Comparison of ENCODE assay signal across 15 mouse cellular contexts in the genomic region with DNA sequence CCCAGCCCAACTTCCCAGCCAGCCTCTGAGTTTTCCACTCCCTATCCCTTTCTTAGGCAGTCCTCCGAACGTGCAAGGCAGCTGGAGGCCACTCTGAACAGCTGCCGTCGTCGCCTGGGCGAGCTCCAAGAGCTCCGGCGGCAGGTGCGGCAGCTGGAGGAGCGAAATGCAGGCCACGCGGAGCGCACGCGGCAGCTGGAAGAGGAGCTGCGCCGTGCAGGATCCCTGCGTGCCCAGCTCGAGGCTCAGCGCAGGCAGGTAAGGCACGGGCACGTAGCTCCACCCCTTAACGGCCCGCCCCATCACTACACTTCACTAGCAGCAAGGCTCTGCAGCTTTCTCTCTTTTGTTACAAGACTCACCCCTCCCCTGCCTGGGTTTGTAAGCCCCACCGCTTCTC. TPM values are rescaled to one million over a fixed set of nuclear protein-coding genes. Genes with fewer than 3 reads are reported as not detected.
DNase-seq lines count a peak whose midpoint lies in the region; ATAC-seq and TF ChIP-seq lines count a peak whose summit lies in the region.
"Had no signal": no experiment of that assay in that cellular context is flagged by ENCODE, and none has a peak within 500 bp of the region (broad histone marks: within the 10 kb centered on the region; RNA-seq: fewer than 3 reads in every experiment).

No protein-coding gene starts in this region.

- peak; percentile 16; the same call in 1 of the 2 replicates for ATAC-seq in embryonic facial prominence, embryonic 14.5 days (ENCODE audit: low read depth)
- no peak for ATAC-seq in limb, embryonic 15.5 days (ENCODE audit: insufficient number of reproducible peaks, low FRiP score, low TSS enrichment, low read depth)
- no peak for ATAC-seq in cerebellum, adult (ENCODE audit: insufficient number of reproducible peaks, low FRiP score, low TSS enrichment)

- no peak overlapping the region for H3K27ac ChIP-seq in heart, embryonic 10.5 days
- peak overlapping the region; percentile 37 for H3K27ac ChIP-seq in ES-Bruce4 (ENCODE audit: insufficient read depth, low read length)
- no peak overlapping the region for H3K27ac ChIP-seq in embryonic facial prominence, embryonic 14.5 days (replicated peaks; ENCODE audit: low read depth, low read length)
- no peak overlapping the region for H3K27ac ChIP-seq in limb, embryonic 15.5 days

- H3K9ac ChIP-seq in ES-Bruce4 (ENCODE audit: low read depth, poor library complexity, severe bottlenecking), result peak overlapping the region; percentile 23
- H3K9ac ChIP-seq in embryonic facial prominence, embryonic 14.5 days (ENCODE audit: low read depth, low read length), result no peak overlapping the region
- no peak overlapping the region for H3K9ac ChIP-seq in limb, embryonic 15.5 days

- no peaks in the 10 kb centered on the region for H3K36me3 ChIP-seq in heart, embryonic 10.5 days
- H3K36me3 ChIP-seq in ES-Bruce4 (ENCODE audit: control insufficient read depth, insufficient read depth, low read length, poor library complexity, severe bottlenecking), result peaks cover 22% of the 10 kb centered on the region
- H3K36me3 ChIP-seq in embryonic facial prominence, embryonic 14.5 days (ENCODE audit: control insufficient read depth, insufficient read depth, low read length), result peaks cover 15% of the 10 kb centered on the region; the same call in 1 of the 2 replicates
- H3K36me3 ChIP-seq in limb, embryonic 15.5 days, result peaks cover 4% of the 10 kb centered on the region; the same call in 1 of the 2 replicates

- H3K9me3 ChIP-seq in heart, embryonic 10.5 days, result no peaks in the 10 kb centered on the region
- no peaks in the 10 kb centered on the region for H3K9me3 ChIP-seq in ES-Bruce4 (replicated peaks; ENCODE audit: control insufficient read depth, insufficient read depth, low read length, poor library complexity, severe bottlenecking)
- no peaks in the 10 kb centered on the region for H3K9me3 ChIP-seq in embryonic facial prominence, embryonic 14.5 days (ENCODE audit: control insufficient read depth, low read length)
- H3K9me3 ChIP-seq in limb, embryonic 15.5 days, result no peaks in the 10 kb centered on the region
- H3K9me3 ChIP-seq: G1E had no signal

- intact Hi-C loops in heart, postnatal 14 days (cut with DNase I), result no loop called here

- DNase-seq in heart, embryonic 10.5 days (ENCODE audit: low spot score), result no peak
- no peak for DNase-seq in heart, postnatal 14 days
- DNase-seq in embryonic facial prominence, embryonic 14.5 days (ENCODE audit: low spot score), result peak; percentile 72
- DNase-seq in spleen, postnatal 10 days (ENCODE audit: low spot score in 2 of 2), result no peak
- no peak for DNase-seq in natural killer cell, adult 2 months (ENCODE audit: low spot score in 2 of 2)
- DNase-seq: adrenal gland, postnatal 25 days; liver; right cerebral cortex, postnatal 25 days; thymus, postnatal 36 days had no signal

- peaks cover 43% of the 10 kb centered on the region for H3K27me3 ChIP-seq in heart, embryonic 10.5 days (ENCODE audit: insufficient read depth, poor library complexity, severe bottlenecking)
- H3K27me3 ChIP-seq in ES-Bruce4 (ENCODE audit: control insufficient read depth, insufficient read depth, low read length, poor library complexity, severe bottlenecking), result no peaks in the 10 kb centered on the region
- no peaks in the 10 kb centered on the region; the same call in 1 of the 2 replicates for H3K27me3 ChIP-seq in embryonic facial prominence, embryonic 14.5 days (replicated peaks; ENCODE audit: control insufficient read depth, insufficient read depth, low read length)
- H3K27me3 ChIP-seq in limb, embryonic 15.5 days, result peaks cover 20% of the 10 kb centered on the region

- H3K4me3 ChIP-seq in heart, embryonic 10.5 days, result peak overlapping the region; percentile 36
- H3K4me3 ChIP-seq in ES-Bruce4 (ENCODE audit: low read depth, low read length), result peak overlapping the region; percentile 36
- H3K4me3 ChIP-seq in embryonic facial prominence, embryonic 14.5 days (ENCODE audit: low read depth, low read length), result no peak overlapping the region
- no peak overlapping the region for H3K4me3 ChIP-seq in limb, embryonic 15.5 days

- H3K4me2 ChIP-seq in embryonic facial prominence, embryonic 14.5 days (ENCODE audit: low read depth, low read length), result no peak overlapping the region
- H3K4me2 ChIP-seq in limb, embryonic 15.5 days, result 0 out of 2 replicates have a peak overlapping the region, but pooled peaks have one; percentile 0

- TF ChIP-seq EP300 in ES-Bruce4 (IDR thresholded peaks at IDR 0.05; ENCODE audit: insufficient read depth, low read depth, low read length), result peak; percentile 54; the same call in 1 of the 2 replicates

- H3K4me1 ChIP-seq in heart, embryonic 10.5 days, result peaks cover 23% of the 10 kb centered on the region
- peaks cover 3% of the 10 kb centered on the region for H3K4me1 ChIP-seq in ES-Bruce4 (ENCODE audit: control insufficient read depth, insufficient read depth, low read length)
- peaks cover 10% of the 10 kb centered on the region; the same call in 1 of the 2 replicates for H3K4me1 ChIP-seq in embryonic facial prominence, embryonic 14.5 days (ENCODE audit: control insufficient read depth, insufficient read depth, low read length)
- H3K4me1 ChIP-seq in limb, embryonic 15.5 days, result peaks cover 22% of the 10 kb centered on the region

- no peak for TF ChIP-seq CTCF in ES-Bruce4 (IDR thresholded peaks at IDR 0.05; ENCODE audit: low read depth, low read length)

- TF ChIP-seq POLR2A in ES-Bruce4 (IDR thresholded peaks at IDR 0.05; ENCODE audit: insufficient read depth, low read length), result no peak

- 30% methylated on average over 25 of the region's 25 CpGs for WGBS in heart, embryonic 10.5 days
- 24% methylated on average over 23 of the region's 25 CpGs for WGBS in embryonic facial prominence, embryonic 14.5 days
- WGBS in limb, embryonic 15.5 days, result 32% methylated on average over 25 of the region's 25 CpGs

RNA-seq across cellular contexts. Expression of a gene that starts 5.3 kb away (rescaled TPM):
- 8.4 and 14.7 TPM in 2 replicates for polyA plus RNA-seq in heart, embryonic 10.5 days (2016; fragmentation: Nextera tagmentation; extraction: Ambion mirVana)
- total RNA-seq in heart, postnatal 14 days (2021), result 1 to 10 TPM; 1.6 to 2.0 TPM
- 41.5 and 41.8 TPM in 2 replicates for polyA plus RNA-seq in ES-Bruce4 (2011; ENCODE audit: insufficient read depth, insufficient read length, low read depth, missing spikeins)
- polyA plus RNA-seq in embryonic facial prominence, embryonic 14.5 days (2014; fragmentation: Nextera tagmentation; extraction: Ambion mirVana), result 13.1 and 15.3 TPM in 2 replicates
- 26.9 and 28.8 TPM in 2 replicates for polyA plus RNA-seq in limb, embryonic 15.5 days (2015; fragmentation: Nextera tagmentation; extraction: Ambion mirVana)

RNA-seq across cellular contexts. Expression of a gene that starts 17.2 kb away (rescaled TPM):
- polyA plus RNA-seq in heart, embryonic 10.5 days (2016; fragmentation: Nextera tagmentation; extraction: Ambion mirVana), result 9.5 and 11.4 TPM in 2 replicates
- total RNA-seq in heart, postnatal 14 days (2021), result 10 to 100 TPM; 11.2 to 13.9 TPM
- 19.0 and 20.4 TPM in 2 replicates for polyA plus RNA-seq in ES-Bruce4 (2011; ENCODE audit: insufficient read depth, insufficient read length, low read depth, missing spikeins)
- 16.8 and 18.4 TPM in 2 replicates for polyA plus RNA-seq in embryonic facial prominence, embryonic 14.5 days (2014; fragmentation: Nextera tagmentation; extraction: Ambion mirVana)
- polyA plus RNA-seq in limb, embryonic 15.5 days (2015; fragmentation: Nextera tagmentation; extraction: Ambion mirVana), result 30.4 and 42.5 TPM in 2 replicates

RNA-seq across cellular contexts. Expression of a gene that starts 18.7 kb away (rescaled TPM):
- not detected in 2 replicates for polyA plus RNA-seq in heart, embryonic 10.5 days (2016; fragmentation: Nextera tagmentation; extraction: Ambion mirVana)
- not detected for total RNA-seq in heart, postnatal 14 days (2021)
- 0.70 and 1.2 TPM in 2 replicates for polyA plus RNA-seq in ES-Bruce4 (2011; ENCODE audit: insufficient read depth, insufficient read length, low read depth, missing spikeins)
- polyA plus RNA-seq in embryonic facial prominence, embryonic 14.5 days (2014; fragmentation: Nextera tagmentation; extraction: Ambion mirVana), result 0.30 and 0.58 TPM in 2 replicates
- 0.12 TPM in 2 replicates for polyA plus RNA-seq in limb, embryonic 15.5 days (2015; fragmentation: Nextera tagmentation; extraction: Ambion mirVana)
- total RNA-seq: adrenal gland, postnatal 25 days; G1E; layer of hippocampus, adult 18-20 months; megakaryocyte-erythroid progenitor cell, adult 5-6 weeks had no signal
- polyA plus RNA-seq: G1E had no signal

RNA-seq across cellular contexts. Expression of a gene that starts 26.1 kb away (rescaled TPM):
- 104 and 119 TPM in 2 replicates for polyA plus RNA-seq in heart, embryonic 10.5 days (2016; fragmentation: Nextera tagmentation; extraction: Ambion mirVana)
- total RNA-seq in heart, postnatal 14 days (2021), result 10 to 100 TPM; 39.7 to 50.7 TPM
- polyA plus RNA-seq in ES-Bruce4 (2011; ENCODE audit: insufficient read depth, insufficient read length, low read depth, missing spikeins), result 79.2 and 88.1 TPM in 2 replicates
- 73.7 and 88.9 TPM in 2 replicates for polyA plus RNA-seq in embryonic facial prominence, embryonic 14.5 days (2014; fragmentation: Nextera tagmentation; extraction: Ambion mirVana)
- 95.2 and 95.6 TPM in 2 replicates for polyA plus RNA-seq in limb, embryonic 15.5 days (2015; fragmentation: Nextera tagmentation; extraction: Ambion mirVana)

RNA-seq across cellular contexts. Expression of a gene that starts 26.3 kb away (rescaled TPM):
- 810 and 835 TPM in 2 replicates for polyA plus RNA-seq in heart, embryonic 10.5 days (2016; fragmentation: Nextera tagmentation; extraction: Ambion mirVana)
- total RNA-seq in heart, postnatal 14 days (2021), result 100 to 1,000 TPM; 627 to 727 TPM
- polyA plus RNA-seq in ES-Bruce4 (2011; ENCODE audit: insufficient read depth, insufficient read length, low read depth, missing spikeins), result 226 and 237 TPM in 2 replicates
- polyA plus RNA-seq in embryonic facial prominence, embryonic 14.5 days (2014; fragmentation: Nextera tagmentation; extraction: Ambion mirVana), result 715 and 771 TPM in 2 replicates
- 635 and 681 TPM in 2 replicates for polyA plus RNA-seq in limb, embryonic 15.5 days (2015; fragmentation: Nextera tagmentation; extraction: Ambion mirVana)

Comparison
In these comparisons a context has a peak if more than half of its experiments do, and no peak if none do; other contexts are left out.
1. H3K4me3 ChIP-seq: peak in heart, embryonic 10.5 days (single experiment) and ES-Bruce4 (single experiment); none in embryonic facial prominence, embryonic 14.5 days (single experiment) and limb, embryonic 15.5 days (single experiment).